Mouse (Mus musculus): ENCODE measurements around the gene Ubr4. TPM values are rescaled to one million over a fixed set of nuclear protein-coding genes. Genes with fewer than 3 reads are reported as not detected.

Ubr4 gene
- polyA plus RNA-seq, 1 experiment from 2014 or later, result 80.1 TPM

- ATAC-seq (ENCODE audit: low FRiP score), result no peak
- Histone ChIP-seq H3K4me3 (no peak overlapping the region), H3K4me1 (no peaks in the 10 kb centered on the region), H3K27me3 (no peaks in the 10 kb centered on the region), H3K27ac (no peak overlapping the region), H3K36me3 (no peaks in the 10 kb centered on the region), H3K9me3 (replicated peaks) (no peaks in the 10 kb centered on the region), H3K9ac (no peak overlapping the region), H3K4me2 (replicated peaks) (no peak overlapping the region)
- WGBS, result 29% methylated on average over 12 of the region's 12 CpGs
Observed at GRCm38 (mm10) chr4:139535127-139535695, 182.8 kb downstream of the Ubr4 start.

DNA sequence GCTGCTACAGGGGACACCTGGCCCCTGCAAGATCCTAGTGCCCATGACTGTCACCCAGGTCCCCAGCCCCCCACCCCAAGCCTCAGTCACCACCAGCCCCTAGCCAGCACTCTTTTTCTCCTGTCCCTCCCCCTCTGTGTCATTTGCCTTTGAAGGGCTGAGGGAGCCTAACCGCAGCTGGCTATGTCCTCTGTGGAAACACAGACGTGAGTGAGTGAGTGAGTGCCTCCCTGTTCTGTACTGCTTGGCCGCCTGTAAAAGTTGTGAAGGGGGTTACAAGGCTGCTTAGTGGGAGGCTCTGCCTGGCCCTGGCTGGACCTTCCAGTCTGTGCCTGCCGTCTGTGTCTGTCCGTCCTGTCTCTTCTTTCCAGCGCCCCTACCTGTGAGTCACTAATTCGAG is 183.3 kb downstream of the Ubr4 start:
- WGBS, result 43% methylated on average over 7 of the region's 7 CpGs
- Histone ChIP-seq H3K9ac (no peak overlapping the region), H3K4me1 (no peaks in the 10 kb centered on the region), H3K4me3 (no peak overlapping the region), H3K27ac (no peak overlapping the region), H3K36me3 (no peaks in the 10 kb centered on the region), H3K27me3 (no peaks in the 10 kb centered on the region), H3K9me3 (replicated peaks) (no peaks in the 10 kb centered on the region), H3K4me2 (replicated peaks) (no peak overlapping the region)
- no peak for ATAC-seq (ENCODE audit: low FRiP score)

- Histone ChIP-seq H3K27ac (no peak overlapping the region), H3K9me3 (replicated peaks) (no peaks in the 10 kb centered on the region), H3K36me3 (no peaks in the 10 kb centered on the region), H3K4me3 (no peak overlapping the region), H3K4me2 (replicated peaks) (no peak overlapping the region), H3K9ac (no peak overlapping the region), H3K4me1 (no peaks in the 10 kb centered on the region), H3K27me3 (no peaks in the 10 kb centered on the region)
- ATAC-seq (ENCODE audit: low FRiP score), result no peak
- 85% methylated on average over 9 of the region's 9 CpGs for WGBS
Observed at GRCm38 (mm10) chr4:139536706-139537105, 184.3 kb downstream of the Ubr4 start.

Small RNA genes within 50 kb of the gene (microRNA-seq; reads per million reads assigned to microRNA genes)
- gene Gm24245 (4.1 reads per million, percentile 7 among the genes with 10 or more reads in this experiment), gene Gm25732 (not detected)

Other genes with a start within 250 kb of the Ubr4 start
- gene Minos1, start 221.5 kb upstream of the Ubr4 start, polyA plus RNA-seq (2016; fragmentation: Nextera tagmentation; extraction: Ambion mirVana), result 376 and 407 TPM in 2 replicates
- 335 and 369 TPM in 2 replicates for gene Capzb, start 159.7 kb upstream of the Ubr4 start, polyA plus RNA-seq (2016; fragmentation: Nextera tagmentation; extraction: Ambion mirVana)
- 14.4 and 14.8 TPM in 2 replicates for gene Pqlc2, start 41.9 kb upstream of the Ubr4 start, polyA plus RNA-seq (2016; fragmentation: Nextera tagmentation; extraction: Ambion mirVana)
- gene Akr7a5, start 41.9 kb upstream of the Ubr4 start, polyA plus RNA-seq (2016; fragmentation: Nextera tagmentation; extraction: Ambion mirVana), result 70.0 and 76.2 TPM in 2 replicates
- gene Mrto4, start within 50 bp of the Ubr4 start, polyA plus RNA-seq (2016; fragmentation: Nextera tagmentation; extraction: Ambion mirVana), result 89.2 and 91.4 TPM in 2 replicates
- gene Emc1, start within 50 bp of the Ubr4 start, polyA plus RNA-seq (2016; fragmentation: Nextera tagmentation; extraction: Ambion mirVana), result 42.5 and 43.6 TPM in 2 replicates
- gene Iffo2, start 177.9 kb downstream of the Ubr4 start, polyA plus RNA-seq (2016; fragmentation: Nextera tagmentation; extraction: Ambion mirVana), result 5.7 and 5.8 TPM in 2 replicates

Measured in hindbrain, embryonic 12.5 days (tissue).